Mouse (Mus musculus) liver, embryonic 14.5 days (tissue): ENCODE measurements around the gene Nufip1.
A peak's percentile ranks its signal among the peaks of the same experiment; 100 is the strongest.

ENCODE experiments used
- CTCF ChIP-seq: IDR thresholded peaks from 2 replicates; pipeline ENCODE4 v1.5.1; 2016; ENCODE audit warnings: antibody characterized with exemption, low read depth, control low read depth
- EP300 ChIP-seq: IDR thresholded peaks from 2 replicates; pipeline ENCODE4 v1.6.1; 2016; ENCODE audit warnings: antibody characterized with exemption, low read depth

- TF ChIP-seq EP300 (no peak), CTCF (peak; percentile 68)
These were observed 67.8 kb downstream of the Nufip1 start for GRCm38 (mm10) chr14:76178447-76178846.
